Mouse (Mus musculus): ENCODE data around the gene Gm45711.
"Not testable (repeated sequence)": the region's sequence is repeated elsewhere in the genome, so short reads cannot be mapped to it uniquely, and the experiment has no call there.

DNA sequence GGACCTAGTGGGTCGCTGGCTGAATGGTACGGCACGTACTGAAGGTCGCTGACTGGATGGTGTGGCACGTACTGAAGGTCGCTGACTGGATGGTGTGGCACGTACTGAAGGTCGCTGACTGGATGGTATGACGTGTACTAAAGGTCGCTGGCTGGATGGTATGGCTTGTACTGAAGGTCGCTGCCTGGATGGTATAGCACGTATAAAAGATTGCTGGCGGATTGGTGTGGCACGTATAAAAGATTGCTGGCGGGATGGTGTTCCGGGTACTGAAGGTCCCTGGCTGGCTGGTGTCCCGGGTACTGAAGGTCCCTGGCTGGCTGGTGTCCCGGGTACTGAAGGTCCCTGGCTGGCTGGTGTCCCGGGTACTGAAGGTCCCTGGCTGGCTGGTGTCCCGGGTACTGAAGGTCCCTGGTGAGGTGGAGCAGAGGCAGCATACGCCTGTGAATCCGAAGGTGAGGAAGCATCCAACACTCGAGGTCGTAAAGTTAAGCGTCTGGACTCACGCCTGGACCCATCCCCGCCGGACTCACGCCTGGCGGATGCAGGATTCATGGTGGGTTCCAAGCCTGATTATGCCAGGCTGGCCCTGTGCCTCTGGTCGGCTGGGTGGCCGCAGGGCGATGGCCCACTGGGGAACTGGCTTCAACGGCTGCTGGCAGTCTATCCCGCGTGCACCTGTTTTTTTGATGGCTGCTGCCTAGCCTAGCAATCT, at the start of gene Gm45711, which contains the start of gene Cmtm1:
- TF ChIP-seq CTCF (IDR thresholded peaks at IDR 0.05; ENCODE audit: low read depth, low read length); POLR2A (IDR thresholded peaks at IDR 0.05; ENCODE audit: borderline replicate concordance, low read depth, low read length): not testable (repeated sequence)

All from bone marrow macrophage, adult 2 months (primary cell).